Mouse (Mus musculus) kidney, embryonic 14.5 days (tissue): ENCODE results near the gene BC051019. TPM values are rescaled to one million over a fixed set of nuclear protein-coding genes. Genes with fewer than 3 reads are reported as not detected.

ENCODE experiments used
- polyA plus RNA-seq: library from polyadenylated mRNA; unstranded; fragments of >200 nt; fragmentation: Nextera tagmentation; extraction: Ambion mirVana; gene quantifications from 2 replicates; pipeline ENCODE4 v1.2.1, GENCODE M21; 2014

The BC051019 gene
- polyA plus RNA-seq, 1 experiment from 2014 or later, result not detected

Other genes starting within 250 kb of the BC051019 start
- 0.04 TPM in 1 of 2 replicates, not detected in the other for gene Trim66, start 215.7 kb downstream of the BC051019 start, polyA plus RNA-seq
- 165 and 201 TPM in 2 replicates for gene Rpl27a, start 204.7 kb downstream of the BC051019 start, polyA plus RNA-seq
- 25.7 and 35.8 TPM in 2 replicates for gene St5, start 20.2 kb downstream of the BC051019 start, polyA plus RNA-seq
- gene Akip1, start 20.2 kb downstream of the BC051019 start, polyA plus RNA-seq, result 24.7 and 28.2 TPM in 2 replicates
- not detected in 2 replicates for gene Ascl3, start 7.9 kb upstream of the BC051019 start, polyA plus RNA-seq
- 41.1 and 46.9 TPM in 2 replicates for gene Tmem9b, start 29.0 kb upstream of the BC051019 start, polyA plus RNA-seq
- gene Nrip3, start 58.2 kb upstream of the BC051019 start, polyA plus RNA-seq, result 0.29 and 0.80 TPM in 2 replicates
- 0.34 and 0.77 TPM in 2 replicates for gene Scube2, start 141.8 kb upstream of the BC051019 start, polyA plus RNA-seq
- gene Dennd5a, start 236.6 kb upstream of the BC051019 start, polyA plus RNA-seq, result 38.9 and 43.4 TPM in 2 replicates